Mouse (Mus musculus) mouse trophoblast stem cell (cell line): Measurements from ENCODE around the gene Gm21693.
"Not testable (repeated sequence)": the region's sequence is repeated elsewhere in the genome, so short reads cannot be mapped to it uniquely, and the experiment has no call there.

Experiments
- in situ Hi-C, 2 experiments: fragments of 300-500 bp; cut with MseI, MboI; formaldehyde crosslinking; loops; 2 replicates in 1 of 2; 3 replicates in 1 of 2; pipeline ENCODE4 v1.15.1; 2025

Gene Gm21693

GRCm38 (mm10) chrY:3345229-3345628 lies at the start of gene Gm21693:
Gene Gm21693, minus strand, starts transcription at chrY:3345329.
- in situ Hi-C loops = not testable (repeated sequence)

GRCm38 (mm10) chrY:3340661-3341060 lies 4.5 kb downstream of the Gm21693 start:
- in situ Hi-C loops = not testable (repeated sequence)

GRCm38 (mm10) chrY:3306349-3306748 lies 38.8 kb downstream of the Gm21693 start, which contains the start of gene Gm21677:
Gene Gm21677, minus strand, starts transcription at chrY:3306449.
- in situ Hi-C loops = not testable (repeated sequence)
